Mouse (Mus musculus) midbrain, embryonic 14.5 days (tissue): ENCODE results near the gene Tmem50b. TPM values are rescaled to one million over a fixed set of nuclear protein-coding genes. Genes with fewer than 3 reads are reported as not detected.
"Not testable (repeated sequence)": the region's sequence is repeated elsewhere in the genome, so short reads cannot be mapped to it uniquely, and the experiment has no call there.

ENCODE experiments used
- ATAC-seq: fragments of 200-750 bp; cut with Nextera tagmentation; 2 replicates; pipeline ENCODE4 v1.8.0; 2017; ENCODE audit warnings: moderate number of reproducible peaks, moderate library complexity; ENCODE audit not compliant: low FRiP score, low TSS enrichment
- DNase-seq: peaks from one replicate; pipeline ENCODE4 v3.0.0-alpha.2; 2015
- H3K27ac ChIP-seq: fragments of 300-500 bp; sonication (generic); replicated peaks from 2 replicates; pipeline ENCODE4 v1.5.1; 2014; ENCODE audit warnings: mild to moderate bottlenecking, low read depth, low read length, moderate library complexity
- H3K27me3 ChIP-seq: fragments of 300-500 bp; sonication (generic); 2 replicates; pipeline ENCODE4 v1.6.1; 2014; ENCODE audit warnings: low read length, control low read depth, mixed read lengths; ENCODE audit not compliant: control insufficient read depth, insufficient read depth
- H3K36me3 ChIP-seq: fragments of 300-500 bp; sonication (generic); 2 replicates; pipeline ENCODE4 v1.6.1; 2014; ENCODE audit warnings: low read length, control low read depth; ENCODE audit not compliant: control insufficient read depth, insufficient read depth
- H3K4me1 ChIP-seq: fragments of 300-500 bp; sonication (generic); 2 replicates; pipeline ENCODE4 v1.6.1; 2014; ENCODE audit warnings: mild to moderate bottlenecking, antibody characterized with exemption, low read length, control low read depth; ENCODE audit not compliant: control insufficient read depth, insufficient read depth
- H3K4me2 ChIP-seq: fragments of 300-500 bp; sonication (generic); 2 replicates; pipeline ENCODE4 v1.6.1; 2014; ENCODE audit warnings: mild to moderate bottlenecking, low read length, moderate library complexity
- H3K4me3 ChIP-seq: fragments of 300-500 bp; sonication (generic); replicated peaks from 2 replicates; pipeline ENCODE4 v1.5.1; 2014; ENCODE audit warnings: low read depth, low read length
- H3K9ac ChIP-seq: fragments of 300-500 bp; sonication (generic); replicated peaks from 2 replicates; pipeline ENCODE4 v1.6.1; 2014; ENCODE audit warnings: mild to moderate bottlenecking, low read length, moderate library complexity
- H3K9me3 ChIP-seq: fragments of 300-500 bp; sonication (generic); 2 replicates; pipeline ENCODE4 v1.6.1; 2016; ENCODE audit warnings: low read length, control low read depth, mixed read lengths; ENCODE audit not compliant: control insufficient read depth
- WGBS: fragments of 180-500 bp; shearing (Covaris S2); extraction: QIAGEN DNeasy Blood & Tissue Kit; methylation state at CpG from one replicate; pipeline ENCODE4 v1.1.7; 2014; 5-methylcytosine and 5-hydroxymethylcytosine counted together
- polyA plus RNA-seq: library from polyadenylated mRNA; unstranded; fragments of >200 nt; fragmentation: Nextera tagmentation; extraction: Ambion mirVana; gene quantifications from 2 replicates; pipeline ENCODE4 v1.2.1, GENCODE M21; 2014

The Tmem50b gene
- polyA plus RNA-seq, 1 experiment from 2014 or later: 77.8 TPM

GRCm38 (mm10) chr16:91534477-91534876 is 63.1 kb downstream of the Tmem50b start:
- ATAC-seq (peak; percentile 60; the same call in 1 of the 2 replicates), DNase-seq (peak; percentile 92)
- H3K4me3 ChIP-seq: no peak overlapping the region
- no peak overlapping the region for H3K27ac ChIP-seq
- 58% methylated on average over 13 of the region's 13 CpGs for WGBS
- H3K27me3 ChIP-seq: no peaks in the 10 kb centered on the region
- H3K4me1 ChIP-seq: no peaks in the 10 kb centered on the region
- H3K9ac ChIP-seq: no peak overlapping the region
- no peak overlapping the region for H3K4me2 ChIP-seq
- no peaks in the 10 kb centered on the region for H3K9me3 ChIP-seq
- H3K36me3 ChIP-seq: no peaks in the 10 kb centered on the region

- Histone ChIP-seq H3K4me3 (no peak overlapping the region), H3K36me3 (no peaks in the 10 kb centered on the region), H3K4me2 (no peak overlapping the region), H3K27me3 (no peaks in the 10 kb centered on the region), H3K9ac (no peak overlapping the region), H3K9me3 (no peaks in the 10 kb centered on the region), H3K4me1 (no peaks in the 10 kb centered on the region), H3K27ac (no peak overlapping the region)
- DNase-seq: no peak
- 82% methylated on average over 23 of the region's 23 CpGs for WGBS
- no peak for ATAC-seq
Observed at GRCm38 (mm10) chr16:91533097-91534001, 64.3 kb downstream of the Tmem50b start.

GRCm38 (mm10) chr16:91532429-91532828 is 65.2 kb downstream of the Tmem50b start:
- 49% methylated on average over 2 of the region's 2 CpGs for WGBS

GRCm38 (mm10) chr16:91531856-91532255 is 65.7 kb downstream of the Tmem50b start:
- Histone ChIP-seq H3K27me3 (no peaks in the 10 kb centered on the region), H3K4me3 (no peak overlapping the region), H3K27ac (no peak overlapping the region), H3K9ac (no peak overlapping the region), H3K36me3 (no peaks in the 10 kb centered on the region), H3K4me2 (no peak overlapping the region), H3K4me1 (no peaks in the 10 kb centered on the region), H3K9me3 (no peaks in the 10 kb centered on the region)
- ATAC-seq: no peak
- 82% methylated on average over 6 of the region's 6 CpGs for WGBS
- no peak for DNase-seq

More at GRCm38 (mm10) chr16:91532429-91532828, 65.2 kb downstream of the Tmem50b start:
- Histone ChIP-seq H3K27me3 (no peaks in the 10 kb centered on the region), H3K9me3 (no peaks in the 10 kb centered on the region), H3K36me3 (no peaks in the 10 kb centered on the region), H3K4me1 (no peaks in the 10 kb centered on the region), H3K9ac (no peak overlapping the region), H3K4me3 (no peak overlapping the region), H3K4me2 (no peak overlapping the region), H3K27ac (no peak overlapping the region)
- DNase-seq (no peak), ATAC-seq (no peak)

- H3K27ac ChIP-seq, H3K4me1 ChIP-seq, DNase-seq, H3K4me3 ChIP-seq, H3K36me3 ChIP-seq, H3K9ac ChIP-seq, H3K4me2 ChIP-seq, H3K27me3 ChIP-seq, H3K9me3 ChIP-seq, ATAC-seq: not testable (repeated sequence)
- 84% methylated on average over 4 of the region's 4 CpGs for WGBS
Observed at GRCm38 (mm10) chr16:91530830-91531229, 66.8 kb downstream of the Tmem50b start.

- H3K36me3 ChIP-seq: no peaks in the 10 kb centered on the region
- ATAC-seq (no peak), DNase-seq (no peak)
- H3K27ac ChIP-seq: no peak overlapping the region
- 85% methylated on average over 9 of the region's 9 CpGs for WGBS
- H3K9ac ChIP-seq: no peak overlapping the region
- H3K27me3 ChIP-seq: no peaks in the 10 kb centered on the region
- no peak overlapping the region for H3K4me3 ChIP-seq
- H3K9me3 ChIP-seq: no peaks in the 10 kb centered on the region
- no peak overlapping the region for H3K4me2 ChIP-seq
- H3K4me1 ChIP-seq: no peaks in the 10 kb centered on the region
Observed at GRCm38 (mm10) chr16:91528578-91528977, 69.0 kb downstream of the Tmem50b start.

GRCm38 (mm10) chr16:91527500-91527899 is 70.1 kb downstream of the Tmem50b start:
- H3K9me3 ChIP-seq: no peaks in the 10 kb centered on the region
- no peak overlapping the region for H3K4me2 ChIP-seq
- DNase-seq (no peak), ATAC-seq (no peak)
- no peak overlapping the region for H3K4me3 ChIP-seq
- no peaks in the 10 kb centered on the region for H3K36me3 ChIP-seq
- WGBS: 59% methylated on average over 5 of the region's 5 CpGs
- H3K27me3 ChIP-seq: no peaks in the 10 kb centered on the region
- H3K4me1 ChIP-seq: no peaks in the 10 kb centered on the region
- no peak overlapping the region for H3K27ac ChIP-seq
- H3K9ac ChIP-seq: no peak overlapping the region

GRCm38 (mm10) chr16:91527051-91527450 is 70.5 kb downstream of the Tmem50b start:
- no peak overlapping the region for H3K4me3 ChIP-seq
- no peak overlapping the region for H3K9ac ChIP-seq
- no peak for ATAC-seq
- H3K4me1 ChIP-seq: no peaks in the 10 kb centered on the region
- H3K27ac ChIP-seq: no peak overlapping the region
- peak; percentile 29 for DNase-seq
- H3K27me3 ChIP-seq: no peaks in the 10 kb centered on the region
- no peaks in the 10 kb centered on the region for H3K36me3 ChIP-seq
- H3K4me2 ChIP-seq: no peak overlapping the region
- WGBS: 79% methylated on average over 10 of the region's 10 CpGs
- H3K9me3 ChIP-seq: no peaks in the 10 kb centered on the region

- Histone ChIP-seq H3K4me1 (no peaks in the 10 kb centered on the region), H3K4me2 (no peak overlapping the region), H3K27me3 (no peaks in the 10 kb centered on the region), H3K36me3 (no peaks in the 10 kb centered on the region), H3K9ac (no peak overlapping the region), H3K9me3 (no peaks in the 10 kb centered on the region), H3K4me3 (no peak overlapping the region), H3K27ac (no peak overlapping the region)
- ATAC-seq (no peak), DNase-seq (no peak)
- WGBS: 94% methylated on average over 6 of the region's 6 CpGs
Observed at GRCm38 (mm10) chr16:91526274-91526673, 71.3 kb downstream of the Tmem50b start.
